Mouse (Mus musculus): Measurements from ENCODE around the gene Tesc. TPM values are rescaled to one million over a fixed set of nuclear protein-coding genes. Genes with fewer than 3 reads are reported as not detected.
A peak's percentile ranks its signal among the peaks of the same experiment; 100 is the strongest.

Gene Tesc
- polyA plus RNA-seq, 1 experiment from 2014 or later: 0.55 TPM

- H3K27me3 ChIP-seq (ENCODE audit: insufficient read depth, poor library complexity, severe bottlenecking): peaks cover 31% of the 10 kb centered on the region
- H3K4me3 ChIP-seq: no peak overlapping the region
- H3K36me3 ChIP-seq: no peaks in the 10 kb centered on the region
- no peak overlapping the region for H3K27ac ChIP-seq
- WGBS: 96% methylated on average over 1 of the region's 1 CpGs
- DNase-seq (ENCODE audit: low spot score): no peak
- H3K9me3 ChIP-seq: peaks cover 3% of the 10 kb centered on the region; the same call in 1 of the 2 replicates
- H3K4me1 ChIP-seq (replicated peaks): peaks cover 45% of the 10 kb centered on the region
Observed at GRCm38 (mm10) chr5:118034632-118035031, 7.1 kb downstream of the Tesc start.

GRCm38 (mm10) chr5:118035786-118036185 lies 8.2 kb downstream of the Tesc start:
- Histone ChIP-seq H3K27me3 (ENCODE audit: insufficient read depth, poor library complexity, severe bottlenecking) (peaks cover 19% of the 10 kb centered on the region), H3K27ac (no peak overlapping the region), H3K4me3 (no peak overlapping the region), H3K4me1 (replicated peaks) (peaks cover 42% of the 10 kb centered on the region), H3K36me3 (no peaks in the 10 kb centered on the region), H3K9me3 (peaks cover 3% of the 10 kb centered on the region; the same call in 1 of the 2 replicates)
- 68% methylated on average over 3 of the region's 3 CpGs for WGBS
- no peak for DNase-seq (ENCODE audit: low spot score)

- H3K4me1 ChIP-seq (replicated peaks): peaks cover 32% of the 10 kb centered on the region
- peaks cover 9% of the 10 kb centered on the region for H3K27me3 ChIP-seq (ENCODE audit: insufficient read depth, poor library complexity, severe bottlenecking)
- no peak for DNase-seq (ENCODE audit: low spot score)
- 38% methylated on average over 25 of the region's 25 CpGs for WGBS
- no peaks in the 10 kb centered on the region for H3K36me3 ChIP-seq
- H3K9me3 ChIP-seq: peaks cover 3% of the 10 kb centered on the region; the same call in 1 of the 2 replicates
- H3K4me3 ChIP-seq: peak overlapping the region; percentile 32
- H3K27ac ChIP-seq: peak overlapping the region; percentile 72
Observed at GRCm38 (mm10) chr5:118036888-118037797, 9.6 kb downstream of the Tesc start.

GRCm38 (mm10) chr5:118037798-118038484 lies 10.4 kb downstream of the Tesc start:
- no peaks in the 10 kb centered on the region for H3K36me3 ChIP-seq
- DNase-seq (ENCODE audit: low spot score): peak; percentile 51
- peaks cover 9% of the 10 kb centered on the region for H3K27me3 ChIP-seq (ENCODE audit: insufficient read depth, poor library complexity, severe bottlenecking)
- peak overlapping the region; percentile 72 for H3K27ac ChIP-seq
- WGBS: 10% methylated on average over 10 of the region's 10 CpGs
- peaks cover 3% of the 10 kb centered on the region; the same call in 1 of the 2 replicates for H3K9me3 ChIP-seq
- H3K4me3 ChIP-seq: peak overlapping the region; percentile 32
- peaks cover 32% of the 10 kb centered on the region for H3K4me1 ChIP-seq (replicated peaks)

GRCm38 (mm10) chr5:118039241-118039668 lies 11.7 kb downstream of the Tesc start:
- WGBS: 27% methylated on average over 12 of the region's 12 CpGs
- Histone ChIP-seq H3K4me3 (no peak overlapping the region), H3K27ac (no peak overlapping the region; the same call in 1 of the 2 replicates), H3K9me3 (peaks cover 3% of the 10 kb centered on the region; the same call in 1 of the 2 replicates), H3K36me3 (no peaks in the 10 kb centered on the region), H3K27me3 (ENCODE audit: insufficient read depth, poor library complexity, severe bottlenecking) (peaks cover 9% of the 10 kb centered on the region), H3K4me1 (replicated peaks) (peaks cover 22% of the 10 kb centered on the region)
- DNase-seq (ENCODE audit: low spot score): no peak

GRCm38 (mm10) chr5:118042599-118042998 lies 15.1 kb downstream of the Tesc start:
- peaks cover 16% of the 10 kb centered on the region for H3K4me1 ChIP-seq (replicated peaks)
- peaks cover 4% of the 10 kb centered on the region; the same call in 1 of the 2 replicates for H3K27me3 ChIP-seq (ENCODE audit: insufficient read depth, poor library complexity, severe bottlenecking)
- no peaks in the 10 kb centered on the region for H3K36me3 ChIP-seq
- H3K9me3 ChIP-seq: no peaks in the 10 kb centered on the region
- H3K4me3 ChIP-seq: no peak overlapping the region
- 90% methylated on average over 6 of the region's 6 CpGs for WGBS
- H3K27ac ChIP-seq: no peak overlapping the region
- no peak for DNase-seq (ENCODE audit: low spot score)

GRCm38 (mm10) chr5:118043761-118044160 lies 16.2 kb downstream of the Tesc start:
- no peak overlapping the region for H3K27ac ChIP-seq
- no peak overlapping the region for H3K4me3 ChIP-seq
- DNase-seq (ENCODE audit: low spot score): no peak
- no peaks in the 10 kb centered on the region for H3K36me3 ChIP-seq
- WGBS: 92% methylated on average over 4 of the region's 4 CpGs
- no peaks in the 10 kb centered on the region for H3K27me3 ChIP-seq (ENCODE audit: insufficient read depth, poor library complexity, severe bottlenecking)
- H3K9me3 ChIP-seq: no peaks in the 10 kb centered on the region
- H3K4me1 ChIP-seq (replicated peaks): peaks cover 9% of the 10 kb centered on the region

- H3K4me1 ChIP-seq (replicated peaks): no peaks in the 10 kb centered on the region
- no peaks in the 10 kb centered on the region for H3K27me3 ChIP-seq (ENCODE audit: insufficient read depth, poor library complexity, severe bottlenecking)
- H3K27ac ChIP-seq: no peak overlapping the region
- H3K36me3 ChIP-seq: no peaks in the 10 kb centered on the region
- DNase-seq (ENCODE audit: low spot score): no peak
- 90% methylated on average over 6 of the region's 6 CpGs for WGBS
- no peaks in the 10 kb centered on the region for H3K9me3 ChIP-seq
- H3K4me3 ChIP-seq: no peak overlapping the region
Observed at GRCm38 (mm10) chr5:118044907-118045306, 17.4 kb downstream of the Tesc start.

- WGBS: 94% methylated on average over 9 of the region's 9 CpGs
Observed at GRCm38 (mm10) chr5:118045385-118045784, 17.8 kb downstream of the Tesc start.

GRCm38 (mm10) chr5:118047091-118047757 lies 19.7 kb downstream of the Tesc start:
- DNase-seq (ENCODE audit: low spot score): no peak
- Histone ChIP-seq H3K4me3 (no peak overlapping the region), H3K27ac (no peak overlapping the region), H3K27me3 (ENCODE audit: insufficient read depth, poor library complexity, severe bottlenecking) (no peaks in the 10 kb centered on the region), H3K9me3 (no peaks in the 10 kb centered on the region), H3K36me3 (no peaks in the 10 kb centered on the region), H3K4me1 (replicated peaks) (no peaks in the 10 kb centered on the region)
- 91% methylated on average over 14 of the region's 14 CpGs for WGBS

More at GRCm38 (mm10) chr5:118045385-118045784, 17.8 kb downstream of the Tesc start:
- no peaks in the 10 kb centered on the region for H3K4me1 ChIP-seq (replicated peaks)
- H3K27me3 ChIP-seq (ENCODE audit: insufficient read depth, poor library complexity, severe bottlenecking): no peaks in the 10 kb centered on the region
- H3K4me3 ChIP-seq: no peak overlapping the region
- DNase-seq (ENCODE audit: low spot score): no peak
- no peak overlapping the region for H3K27ac ChIP-seq
- H3K36me3 ChIP-seq: no peaks in the 10 kb centered on the region
- H3K9me3 ChIP-seq: no peaks in the 10 kb centered on the region

- DNase-seq (ENCODE audit: low spot score): no peak
- no peaks in the 10 kb centered on the region for H3K36me3 ChIP-seq
- no peaks in the 10 kb centered on the region for H3K9me3 ChIP-seq
- no peaks in the 10 kb centered on the region for H3K27me3 ChIP-seq (ENCODE audit: insufficient read depth, poor library complexity, severe bottlenecking)
- H3K4me3 ChIP-seq: no peak overlapping the region
- H3K27ac ChIP-seq: no peak overlapping the region
- H3K4me1 ChIP-seq (replicated peaks): no peaks in the 10 kb centered on the region
- WGBS: 86% methylated on average over 4 of the region's 4 CpGs
Observed at GRCm38 (mm10) chr5:118048412-118048811, 20.9 kb downstream of the Tesc start.

- H3K27ac ChIP-seq: no peak overlapping the region
- H3K9me3 ChIP-seq: no peaks in the 10 kb centered on the region
- no peak overlapping the region for H3K4me3 ChIP-seq
- WGBS: 86% methylated on average over 5 of the region's 5 CpGs
- no peak for DNase-seq (ENCODE audit: low spot score)
- no peaks in the 10 kb centered on the region for H3K27me3 ChIP-seq (ENCODE audit: insufficient read depth, poor library complexity, severe bottlenecking)
- no peaks in the 10 kb centered on the region for H3K4me1 ChIP-seq (replicated peaks)
- H3K36me3 ChIP-seq: no peaks in the 10 kb centered on the region
Observed at GRCm38 (mm10) chr5:118048928-118049327, 21.4 kb downstream of the Tesc start.
